Mouse (Mus musculus) stomach, embryonic 14.5 days (tissue): ENCODE results near the gene Arhgap30. TPM values are rescaled to one million over a fixed set of nuclear protein-coding genes. Genes with fewer than 3 reads are reported as not detected.
A peak's percentile ranks its signal among the peaks of the same experiment; 100 is the strongest.

ENCODE experiments used
- ATAC-seq: fragments of 200-750 bp; cut with Nextera tagmentation; 2 replicates; pipeline ENCODE4 v1.8.0; 2017; ENCODE audit warnings: low read depth, moderate TSS enrichment; ENCODE audit not compliant: insufficient number of reproducible peaks, insufficient read depth, low FRiP score
- H3K27ac ChIP-seq: fragments of 300-500 bp; sonication (generic); 2 replicates; pipeline ENCODE4 v1.5.1; 2014; ENCODE audit warnings: mild to moderate bottlenecking, low read length, moderate library complexity, mixed read lengths
- H3K27me3 ChIP-seq: fragments of 300-500 bp; sonication (generic); 2 replicates; pipeline ENCODE4 v1.6.1; 2014; ENCODE audit warnings: low read length, control low read depth, mixed read lengths; ENCODE audit not compliant: control insufficient read depth, insufficient read depth
- H3K36me3 ChIP-seq: fragments of 300-500 bp; sonication (generic); 2 replicates; pipeline ENCODE4 v1.6.1; 2014; ENCODE audit warnings: mild to moderate bottlenecking, control low read depth, low read length, moderate library complexity, mixed read lengths; ENCODE audit not compliant: control insufficient read depth, insufficient read depth
- H3K4me1 ChIP-seq: fragments of 300-500 bp; sonication (generic); 2 replicates; pipeline ENCODE4 v1.6.1; 2014; ENCODE audit warnings: low read length, control low read depth, mixed read lengths; ENCODE audit not compliant: control insufficient read depth, insufficient read depth
- H3K4me2 ChIP-seq: fragments of 300-500 bp; sonication (generic); replicated peaks from 2 replicates; pipeline ENCODE4 v1.6.1; 2014; ENCODE audit warnings: low read depth, low read length, control low read depth
- H3K4me3 ChIP-seq: fragments of 300-500 bp; sonication (generic); 2 replicates; pipeline ENCODE4 v1.5.1; 2014; ENCODE audit warnings: low read depth, low read length, control low read depth
- H3K9ac ChIP-seq: fragments of 300-500 bp; sonication (generic); replicated peaks from 2 replicates; pipeline ENCODE4 v1.6.1; 2014; ENCODE audit warnings: low read depth, mild to moderate bottlenecking, control low read depth, low read length, moderate library complexity, mixed read lengths
- H3K9me3 ChIP-seq: fragments of 300-500 bp; sonication (generic); 2 replicates; pipeline ENCODE4 v1.6.1; 2016; ENCODE audit warnings: low read depth, low read length, control low read depth; ENCODE audit not compliant: control insufficient read depth
- WGBS: fragments of 180-500 bp; shearing (Covaris S2); extraction: QIAGEN DNeasy Blood & Tissue Kit; methylation state at CpG from one replicate; pipeline ENCODE4 v1.1.7; 2014; 5-methylcytosine and 5-hydroxymethylcytosine counted together
- polyA plus RNA-seq: library from polyadenylated mRNA; unstranded; fragments of >200 nt; fragmentation: Nextera tagmentation; extraction: Ambion mirVana; gene quantifications from 2 replicates; pipeline ENCODE4 v1.2.1, GENCODE M21; 2014

The Arhgap30 gene
- polyA plus RNA-seq, 1 experiment from 2014 or later = 0.67 TPM

- H3K27me3 ChIP-seq = no peaks in the 10 kb centered on the region
- peak within 1 kb of the TSS; percentile 18; the same call in 1 of the 2 replicates for H3K4me3 ChIP-seq
- H3K9me3 ChIP-seq = no peaks in the 10 kb centered on the region
- H3K9ac ChIP-seq = 0 out of 2 replicates have a peak within 1 kb of the TSS, but pooled peaks have one; percentile 22
- H3K4me2 ChIP-seq = peak within 1 kb of the TSS; percentile 29
- H3K4me1 ChIP-seq = peaks cover 14% of the 10 kb centered on the region; the same call in 1 of the 2 replicates
- peak within 1 kb of the TSS; percentile 67; the same call in 1 of the 2 replicates for H3K27ac ChIP-seq
- no peaks in the 10 kb centered on the region for H3K36me3 ChIP-seq
- peak; percentile 84 for ATAC-seq
- WGBS = 34% methylated on average over 20 of the region's 20 CpGs
These were observed 18.8 kb upstream of the Arhgap30 start, which contains the start of gene Nectin4 for GRCm38 (mm10) chr1:171369845-171370556. Nectin4 (plus strand) TSS chr1:171370099.

GRCm38 (mm10) chr1:171372880-171373279 lies 15.9 kb upstream of the Arhgap30 start:
- H3K4me2 ChIP-seq = peak overlapping the region; percentile 29; the same call in 1 of the 2 replicates
- H3K4me3 ChIP-seq = no peak overlapping the region
- H3K4me1 ChIP-seq = peaks cover 14% of the 10 kb centered on the region; the same call in 1 of the 2 replicates
- H3K27ac ChIP-seq = peak overlapping the region; percentile 12; the same call in 1 of the 2 replicates
- no peaks in the 10 kb centered on the region for H3K36me3 ChIP-seq
- no peaks in the 10 kb centered on the region for H3K9me3 ChIP-seq
- no peak for ATAC-seq
- H3K27me3 ChIP-seq = no peaks in the 10 kb centered on the region
- 48% methylated on average over 3 of the region's 3 CpGs for WGBS
- H3K9ac ChIP-seq = no peak overlapping the region

GRCm38 (mm10) chr1:171373946-171374345 lies 14.8 kb upstream of the Arhgap30 start:
- Histone ChIP-seq H3K36me3 (no peaks in the 10 kb centered on the region), H3K4me3 (no peak overlapping the region), H3K4me2 (peak overlapping the region; percentile 29), H3K27me3 (no peaks in the 10 kb centered on the region), H3K9ac (no peak overlapping the region; the same call in 1 of the 2 replicates), H3K27ac (peak overlapping the region; percentile 12; the same call in 1 of the 2 replicates), H3K9me3 (no peaks in the 10 kb centered on the region), H3K4me1 (peaks cover 14% of the 10 kb centered on the region; the same call in 1 of the 2 replicates)
- ATAC-seq = no peak
- WGBS = 7% methylated on average over 4 of the region's 4 CpGs

GRCm38 (mm10) chr1:171375646-171376097 lies 13.1 kb upstream of the Arhgap30 start:
- Histone ChIP-seq H3K27ac (peak overlapping the region; percentile 10; the same call in 1 of the 2 replicates), H3K4me2 (peak overlapping the region; percentile 0; the same call in 1 of the 2 replicates)

GRCm38 (mm10) chr1:171378298-171378697 lies 10.5 kb upstream of the Arhgap30 start:
- no peak overlapping the region for H3K4me3 ChIP-seq
- H3K36me3 ChIP-seq = no peaks in the 10 kb centered on the region
- no peak overlapping the region for H3K9ac ChIP-seq
- H3K9me3 ChIP-seq = no peaks in the 10 kb centered on the region
- no peaks in the 10 kb centered on the region for H3K27me3 ChIP-seq
- WGBS = 82% methylated on average over 6 of the region's 6 CpGs
- no peak overlapping the region for H3K4me2 ChIP-seq
- H3K27ac ChIP-seq = no peak overlapping the region
- no peak for ATAC-seq
- H3K4me1 ChIP-seq = peaks cover 11% of the 10 kb centered on the region; the same call in 1 of the 2 replicates

More at GRCm38 (mm10) chr1:171375646-171376097, 13.1 kb upstream of the Arhgap30 start:
- peak; percentile 87 for ATAC-seq
- Histone ChIP-seq H3K4me3 (no peak overlapping the region), H3K4me1 (peaks cover 20% of the 10 kb centered on the region; the same call in 1 of the 2 replicates), H3K9me3 (no peaks in the 10 kb centered on the region), H3K27me3 (no peaks in the 10 kb centered on the region), H3K9ac (no peak overlapping the region), H3K36me3 (no peaks in the 10 kb centered on the region)
- 45% methylated on average over 9 of the region's 9 CpGs for WGBS

- H3K36me3 ChIP-seq = no peaks in the 10 kb centered on the region
- H3K4me3 ChIP-seq = peak overlapping the region; percentile 13; the same call in 1 of the 2 replicates
- H3K9me3 ChIP-seq = no peaks in the 10 kb centered on the region
- peak overlapping the region; percentile 46 for H3K4me2 ChIP-seq
- ATAC-seq = peak; percentile 25; the same call in 1 of the 2 replicates
- no peak overlapping the region for H3K27ac ChIP-seq
- no peaks in the 10 kb centered on the region for H3K27me3 ChIP-seq
- 6% methylated on average over 31 of the region's 31 CpGs for WGBS
- no peak overlapping the region for H3K9ac ChIP-seq
- 0 out of 2 replicates have a peak, but pooled peaks cover 6% of the 10 kb centered on the region for H3K4me1 ChIP-seq
These were observed 8.7 kb upstream of the Arhgap30 start for GRCm38 (mm10) chr1:171379935-171380599.

GRCm38 (mm10) chr1:171382096-171382620 lies 6.6 kb upstream of the Arhgap30 start:
- Histone ChIP-seq H3K27me3 (no peaks in the 10 kb centered on the region), H3K4me3 (no peak overlapping the region), H3K27ac (no peak overlapping the region), H3K9ac (no peak overlapping the region), H3K4me2 (no peak overlapping the region), H3K36me3 (no peaks in the 10 kb centered on the region), H3K9me3 (no peaks in the 10 kb centered on the region), H3K4me1 (0 out of 2 replicates have a peak, but pooled peaks cover 6% of the 10 kb centered on the region)
- 83% methylated on average over 11 of the region's 11 CpGs for WGBS
- no peak for ATAC-seq

- ATAC-seq = 0 out of 2 replicates have a peak, but pooled peaks have one; percentile 21
- no peak overlapping the region for H3K9ac ChIP-seq
These were observed 4.4 kb upstream of the Arhgap30 start for GRCm38 (mm10) chr1:171384361-171384760.

More at GRCm38 (mm10) chr1:171384361-171384760, 4.4 kb upstream of the Arhgap30 start:
- Histone ChIP-seq H3K4me2 (no peak overlapping the region), H3K4me1 (0 out of 2 replicates have a peak, but pooled peaks cover 6% of the 10 kb centered on the region), H3K4me3 (no peak overlapping the region), H3K36me3 (no peaks in the 10 kb centered on the region), H3K27ac (no peak overlapping the region), H3K9me3 (no peaks in the 10 kb centered on the region), H3K27me3 (no peaks in the 10 kb centered on the region)
- WGBS = 52% methylated on average over 9 of the region's 9 CpGs
